Mouse (Mus musculus) kidney, postnatal 0 days (tissue): ENCODE results near the gene E130308A19Rik. TPM values are rescaled to one million over a fixed set of nuclear protein-coding genes. Genes with fewer than 3 reads are reported as not detected.

Experiments used
- ATAC-seq: fragments of 200-750 bp; cut with Nextera tagmentation; replicated peaks from 2 replicates; pipeline ENCODE4 v1.8.0; 2017; ENCODE audit warnings: low read depth, moderate number of reproducible peaks, moderate TSS enrichment, moderate library complexity; ENCODE audit not compliant: low FRiP score
- DNase-seq: peaks from one replicate; pipeline ENCODE4 v3.0.0-alpha.2; 2016; ENCODE audit warnings: low spot score
- H3K27ac ChIP-seq: fragments of 300-500 bp; sonication (generic); 2 replicates; pipeline ENCODE4 v1.5.1; 2014; ENCODE audit warnings: mild to moderate bottlenecking
- H3K27me3 ChIP-seq: fragments of 300-500 bp; sonication (generic); 2 replicates; pipeline ENCODE4 v1.6.1; 2014; ENCODE audit warnings: low read length, mixed read lengths; ENCODE audit not compliant: insufficient read depth
- H3K36me3 ChIP-seq: fragments of 300-500 bp; sonication (generic); 2 replicates; pipeline ENCODE4 v1.6.1; 2014; ENCODE audit warnings: low read length, mixed read lengths; ENCODE audit not compliant: insufficient read depth
- H3K4me1 ChIP-seq: fragments of 300-500 bp; sonication (generic); replicated peaks from 2 replicates; pipeline ENCODE4 v1.6.1; 2014; ENCODE audit warnings: antibody characterized with exemption, low read length, mixed read lengths; ENCODE audit not compliant: insufficient read depth
- H3K4me2 ChIP-seq: fragments of 300-500 bp; sonication (generic); 2 replicates; pipeline ENCODE4 v1.6.1; 2014; ENCODE audit warnings: mild to moderate bottlenecking, low read length, moderate library complexity, mixed read lengths
- H3K4me3 ChIP-seq: fragments of 300-500 bp; sonication (generic); replicated peaks from 2 replicates; pipeline ENCODE4 v1.5.1; 2014; ENCODE audit warnings: low read depth, low read length
- H3K9ac ChIP-seq: fragments of 300-500 bp; sonication (generic); 2 replicates; pipeline ENCODE4 v1.6.1; 2014; ENCODE audit warnings: low read depth, low read length
- H3K9me3 ChIP-seq: fragments of 300-500 bp; sonication (generic); replicated peaks from 2 replicates; pipeline ENCODE4 v1.6.1; 2016; ENCODE audit warnings: low read length, inconsistent platforms, mixed read lengths
- CTCF ChIP-seq: IDR thresholded peaks from 2 replicates; pipeline ENCODE4 v1.5.1; 2016; ENCODE audit warnings: antibody characterized with exemption, low read depth, mild to moderate bottlenecking, moderate library complexity
- WGBS: fragments of 180-500 bp; shearing (Covaris S2); extraction: QIAGEN DNeasy Blood & Tissue Kit; methylation state at CpG from one replicate; pipeline ENCODE4 v1.1.7; 2014; 5-methylcytosine and 5-hydroxymethylcytosine counted together
- polyA plus RNA-seq: library from polyadenylated mRNA; unstranded; fragments of >200 nt; fragmentation: Nextera tagmentation; extraction: Ambion mirVana; gene quantifications from 2 replicates; pipeline ENCODE4 v1.2.1, GENCODE M21; 2015

Gene E130308A19Rik
- polyA plus RNA-seq, 1 experiment from 2014 or later: 29.0 TPM

DNA sequence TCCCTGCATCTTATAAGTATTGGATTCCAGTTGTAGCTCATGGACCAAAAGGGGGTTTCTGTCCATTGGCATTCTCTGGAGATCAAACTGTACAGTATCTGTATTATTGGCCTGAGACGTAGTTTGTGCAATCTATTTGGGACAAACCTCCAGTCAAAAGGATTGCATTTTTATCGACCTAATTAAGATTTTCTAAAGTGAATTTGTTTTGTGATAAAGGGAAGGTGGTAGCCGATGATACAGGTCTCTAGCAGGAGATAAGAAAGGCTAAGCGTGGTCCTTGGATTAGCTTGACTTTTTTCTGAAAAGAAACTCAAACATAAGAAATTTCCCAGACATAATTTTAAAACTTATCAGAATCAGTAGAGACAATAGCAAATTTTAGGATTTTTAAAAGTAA is 99.6 kb downstream of the E130308A19Rik start:
- 86% methylated on average over 4 of the region's 4 CpGs for WGBS
- H3K4me3 ChIP-seq: no peak overlapping the region
- H3K4me2 ChIP-seq: no peak overlapping the region
- no peak overlapping the region for H3K9ac ChIP-seq
- no peak for TF ChIP-seq CTCF
- no peaks in the 10 kb centered on the region for H3K4me1 ChIP-seq
- no peaks in the 10 kb centered on the region for H3K36me3 ChIP-seq
- H3K27ac ChIP-seq: no peak overlapping the region
- ATAC-seq (no peak), DNase-seq (no peak)
- H3K9me3 ChIP-seq: no peaks in the 10 kb centered on the region
- no peaks in the 10 kb centered on the region for H3K27me3 ChIP-seq

DNA sequence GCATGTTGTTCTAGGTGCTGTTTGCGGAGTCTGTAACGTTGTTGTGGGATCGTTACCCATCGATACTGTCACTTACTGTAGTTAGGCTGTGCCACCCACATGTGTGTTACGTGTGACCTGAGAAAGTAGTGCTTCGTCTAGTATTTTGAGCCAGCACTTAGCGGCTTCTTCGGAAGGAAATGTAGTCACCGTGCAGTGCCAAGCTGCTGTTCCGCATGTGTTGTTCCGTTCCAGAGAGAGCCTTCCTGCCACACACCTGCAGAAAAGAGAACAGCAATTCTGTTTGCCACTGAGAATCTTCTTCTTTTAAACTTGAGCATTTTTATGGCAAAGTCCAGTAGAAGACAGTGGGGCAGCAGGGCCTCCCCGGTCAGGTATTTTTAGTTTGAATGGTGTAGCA is 100.5 kb downstream of the E130308A19Rik start:
- Histone ChIP-seq H3K4me1 (no peaks in the 10 kb centered on the region), H3K27ac (no peak overlapping the region), H3K4me2 (no peak overlapping the region), H3K36me3 (no peaks in the 10 kb centered on the region), H3K27me3 (no peaks in the 10 kb centered on the region), H3K4me3 (no peak overlapping the region), H3K9me3 (no peaks in the 10 kb centered on the region), H3K9ac (no peak overlapping the region)
- TF ChIP-seq CTCF: no peak
- no peak for ATAC-seq
- 76% methylated on average over 12 of the region's 12 CpGs for WGBS
- no peak for DNase-seq

GRCm38 (mm10) chr4:59727187-59727877 is 101.3 kb downstream of the E130308A19Rik start:
- H3K4me1 ChIP-seq: no peaks in the 10 kb centered on the region
- DNase-seq (no peak), ATAC-seq (no peak)
- H3K36me3 ChIP-seq: no peaks in the 10 kb centered on the region
- H3K4me2 ChIP-seq: no peak overlapping the region
- H3K9me3 ChIP-seq: no peaks in the 10 kb centered on the region
- no peak for TF ChIP-seq CTCF
- H3K9ac ChIP-seq: no peak overlapping the region
- 56% methylated on average over 5 of the region's 5 CpGs for WGBS
- no peak overlapping the region for H3K4me3 ChIP-seq
- H3K27ac ChIP-seq: no peak overlapping the region
- H3K27me3 ChIP-seq: no peaks in the 10 kb centered on the region

GRCm38 (mm10) chr4:59727878-59728261 is 101.9 kb downstream of the E130308A19Rik start:
- Histone ChIP-seq H3K27me3 (no peaks in the 10 kb centered on the region), H3K4me1 (no peaks in the 10 kb centered on the region), H3K9ac (no peak overlapping the region), H3K9me3 (no peaks in the 10 kb centered on the region), H3K4me3 (no peak overlapping the region), H3K4me2 (no peak overlapping the region), H3K36me3 (no peaks in the 10 kb centered on the region), H3K27ac (no peak overlapping the region)
- ATAC-seq: no peak
- 43% methylated on average over 9 of the region's 9 CpGs for WGBS
- no peak for DNase-seq
- TF ChIP-seq CTCF: no peak

DNA sequence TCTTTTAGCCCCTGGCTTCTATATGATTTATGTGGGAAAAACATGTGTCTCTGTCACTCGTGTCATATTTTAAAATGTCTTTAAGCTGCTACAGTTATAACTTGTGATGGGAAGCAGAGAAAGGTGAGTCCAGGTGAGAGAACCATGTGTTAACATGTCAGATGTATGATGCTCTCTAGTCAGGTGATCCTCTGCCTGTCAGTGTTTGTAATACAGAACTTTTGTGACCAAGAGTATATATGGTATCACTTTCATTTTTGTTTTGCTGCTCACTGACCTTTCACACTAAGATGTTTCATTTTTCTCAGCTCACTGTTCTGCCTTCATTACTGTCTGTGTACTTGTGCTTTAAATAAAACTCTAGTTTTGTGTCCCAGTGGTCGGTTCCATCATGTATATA is 102.8 kb downstream of the E130308A19Rik start:
- Histone ChIP-seq H3K9me3 (no peaks in the 10 kb centered on the region), H3K4me3 (no peak overlapping the region), H3K4me2 (no peak overlapping the region), H3K27me3 (no peaks in the 10 kb centered on the region), H3K9ac (no peak overlapping the region), H3K4me1 (no peaks in the 10 kb centered on the region), H3K36me3 (no peaks in the 10 kb centered on the region), H3K27ac (no peak overlapping the region)
- TF ChIP-seq CTCF: no peak
- ATAC-seq: no peak
- no peak for DNase-seq
- WGBS: 78% methylated on average over 2 of the region's 2 CpGs

GRCm38 (mm10) chr4:59731544-59731943 is 105.5 kb downstream of the E130308A19Rik start:
- 94% methylated on average over 7 of the region's 7 CpGs for WGBS

GRCm38 (mm10) chr4:59739321-59739720 is 113.3 kb downstream of the E130308A19Rik start:
- no peak for DNase-seq
- H3K4me2 ChIP-seq: no peak overlapping the region
- no peak for ATAC-seq

More at GRCm38 (mm10) chr4:59731544-59731943, 105.5 kb downstream of the E130308A19Rik start:
- ATAC-seq (no peak), DNase-seq (no peak)
- Histone ChIP-seq H3K4me2 (no peak overlapping the region), H3K27ac (no peak overlapping the region), H3K27me3 (no peaks in the 10 kb centered on the region), H3K9ac (no peak overlapping the region), H3K9me3 (no peaks in the 10 kb centered on the region), H3K4me1 (no peaks in the 10 kb centered on the region), H3K4me3 (no peak overlapping the region), H3K36me3 (no peaks in the 10 kb centered on the region)
- no peak for TF ChIP-seq CTCF

More at GRCm38 (mm10) chr4:59739321-59739720, 113.3 kb downstream of the E130308A19Rik start:
- no peaks in the 10 kb centered on the region; the same call in 1 of the 2 replicates for H3K4me1 ChIP-seq
- no peaks in the 10 kb centered on the region for H3K27me3 ChIP-seq
- no peak overlapping the region for H3K9ac ChIP-seq
- H3K27ac ChIP-seq: no peak overlapping the region
- no peaks in the 10 kb centered on the region; the same call in 1 of the 2 replicates for H3K9me3 ChIP-seq
- WGBS: over 99% methylated on average over 4 of the region's 4 CpGs
- no peak overlapping the region for H3K4me3 ChIP-seq
- no peaks in the 10 kb centered on the region for H3K36me3 ChIP-seq
- peak; percentile 50; the same call in 1 of the 2 replicates for TF ChIP-seq CTCF
